Mouse (Mus musculus) E14TG2a.4 (cell line): ENCODE results near the gene Ms4a6c.

Source experiments
- CTCF ChIP-seq: conservative IDR thresholded peaks from 2 replicates; pipeline ENCODE4 v1.5.1; 2014; ENCODE audit warnings: low read length
- NANOG ChIP-seq: IDR thresholded peaks from 2 replicates; pipeline ENCODE4 v1.6.1; 2014; ENCODE audit warnings: borderline replicate concordance, low read length, mixed read lengths

GRCm38 (mm10) chr19:11513458-11513857, 44.3 kb downstream of the Ms4a6c start:
- TF ChIP-seq CTCF (no peak), NANOG (no peak)
